Mouse (Mus musculus) forebrain, embryonic 12.5 days (tissue): ENCODE data around the gene Rnf150. TPM values are rescaled to one million over a fixed set of nuclear protein-coding genes. Genes with fewer than 3 reads are reported as not detected.

Experiments used
- ATAC-seq: fragments of 200-750 bp; cut with Nextera tagmentation; 2 replicates; pipeline ENCODE4 v1.8.0; 2017; ENCODE audit warnings: moderate TSS enrichment; ENCODE audit not compliant: low FRiP score
- H3K27ac ChIP-seq: fragments of 300-500 bp; sonication (generic); 2 replicates; pipeline ENCODE4 v1.5.1; 2016; ENCODE audit warnings: mild to moderate bottlenecking
- H3K27me3 ChIP-seq: fragments of 300-500 bp; sonication (generic); 2 replicates; pipeline ENCODE4 v1.6.1; 2016; ENCODE audit warnings: mild to moderate bottlenecking
- H3K36me3 ChIP-seq: fragments of 300-500 bp; sonication (generic); replicated peaks from 2 replicates; pipeline ENCODE4 v1.6.1; 2016; ENCODE audit warnings: mild to moderate bottlenecking
- H3K4me1 ChIP-seq: fragments of 300-500 bp; sonication (generic); 2 replicates; pipeline ENCODE4 v1.6.1; 2016
- H3K4me2 ChIP-seq: fragments of 300-500 bp; sonication (generic); 2 replicates; pipeline ENCODE4 v1.6.1; 2016; ENCODE audit warnings: mild to moderate bottlenecking, moderate library complexity
- H3K4me3 ChIP-seq: fragments of 300-500 bp; sonication (generic); replicated peaks from 2 replicates; pipeline ENCODE4 v1.5.1; 2016; ENCODE audit warnings: mild to moderate bottlenecking
- H3K9ac ChIP-seq: fragments of 300-500 bp; sonication (generic); 2 replicates; pipeline ENCODE4 v1.6.1; 2016; ENCODE audit warnings: mild to moderate bottlenecking
- H3K9me3 ChIP-seq: fragments of 300-500 bp; sonication (generic); 2 replicates; pipeline ENCODE4 v1.6.1; 2016
- WGBS: fragments of 180-500 bp; shearing (Covaris S2); methylation state at CpG from one replicate; pipeline ENCODE4 v1.1.7; 2016; 5-methylcytosine and 5-hydroxymethylcytosine counted together
- polyA plus RNA-seq: library from polyadenylated mRNA; unstranded; fragments of >200 nt; fragmentation: Nextera tagmentation; extraction: Ambion mirVana; gene quantifications from 2 replicates; pipeline ENCODE4 v1.2.1, GENCODE M21; 2016

The Rnf150 gene
- polyA plus RNA-seq, 1 experiment from 2014 or later: 1.9 TPM

GRCm38 (mm10) chr8:82959980-82960610, 96.9 kb downstream of the Rnf150 start:
- Histone ChIP-seq H3K4me2 (no peak overlapping the region), H3K4me3 (no peak overlapping the region), H3K4me1 (peaks cover 3% of the 10 kb centered on the region; the same call in 1 of the 2 replicates), H3K9me3 (no peaks in the 10 kb centered on the region), H3K36me3 (no peaks in the 10 kb centered on the region), H3K9ac (no peak overlapping the region), H3K27me3 (no peaks in the 10 kb centered on the region), H3K27ac (no peak overlapping the region)
- 88% methylated on average over 2 of the region's 2 CpGs for WGBS
- no peak for ATAC-seq

- ATAC-seq: no peak
- Histone ChIP-seq H3K27me3 (no peaks in the 10 kb centered on the region), H3K27ac (no peak overlapping the region), H3K4me2 (no peak overlapping the region), H3K36me3 (no peaks in the 10 kb centered on the region), H3K4me1 (peaks cover 9% of the 10 kb centered on the region; the same call in 1 of the 2 replicates), H3K4me3 (no peak overlapping the region), H3K9me3 (no peaks in the 10 kb centered on the region), H3K9ac (no peak overlapping the region)
- WGBS: 83% methylated on average over 2 of the region's 2 CpGs
These were observed 101.4 kb downstream of the Rnf150 start for GRCm38 (mm10) chr8:82964537-82964936.

GRCm38 (mm10) chr8:82967879-82968678, 104.9 kb downstream of the Rnf150 start:
- H3K27me3 ChIP-seq: no peaks in the 10 kb centered on the region
- H3K4me3 ChIP-seq: no peak overlapping the region
- 76% methylated on average over 8 of the region's 8 CpGs for WGBS
- peaks cover 14% of the 10 kb centered on the region; the same call in 1 of the 2 replicates for H3K4me1 ChIP-seq
- H3K27ac ChIP-seq: no peak overlapping the region
- H3K36me3 ChIP-seq: no peaks in the 10 kb centered on the region
- H3K9ac ChIP-seq: no peak overlapping the region
- ATAC-seq: no peak
- no peak overlapping the region for H3K4me2 ChIP-seq
- H3K9me3 ChIP-seq: no peaks in the 10 kb centered on the region

GRCm38 (mm10) chr8:82969967-82970366, 106.8 kb downstream of the Rnf150 start:
- Histone ChIP-seq H3K27me3 (no peaks in the 10 kb centered on the region), H3K4me1 (peaks cover 19% of the 10 kb centered on the region; the same call in 1 of the 2 replicates), H3K4me2 (no peak overlapping the region), H3K9me3 (no peaks in the 10 kb centered on the region), H3K36me3 (no peaks in the 10 kb centered on the region), H3K27ac (no peak overlapping the region), H3K9ac (no peak overlapping the region), H3K4me3 (no peak overlapping the region)
- peak; percentile 57; the same call in 1 of the 2 replicates for ATAC-seq
- WGBS: 35% methylated on average over 3 of the region's 3 CpGs

- WGBS: 78% methylated on average over 3 of the region's 3 CpGs
- no peak overlapping the region for H3K27ac ChIP-seq
- no peaks in the 10 kb centered on the region for H3K36me3 ChIP-seq
- no peaks in the 10 kb centered on the region for H3K27me3 ChIP-seq
- peaks cover 18% of the 10 kb centered on the region; the same call in 1 of the 2 replicates for H3K4me1 ChIP-seq
- no peak overlapping the region for H3K9ac ChIP-seq
- no peak overlapping the region for H3K4me3 ChIP-seq
- no peaks in the 10 kb centered on the region for H3K9me3 ChIP-seq
- no peak overlapping the region for H3K4me2 ChIP-seq
- no peak for ATAC-seq
These were observed 109.7 kb downstream of the Rnf150 start for GRCm38 (mm10) chr8:82972812-82973211.

- Histone ChIP-seq H3K4me2 (no peak overlapping the region), H3K4me3 (no peak overlapping the region), H3K27me3 (no peaks in the 10 kb centered on the region), H3K4me1 (peaks cover 13% of the 10 kb centered on the region; the same call in 1 of the 2 replicates), H3K27ac (no peak overlapping the region), H3K9ac (no peak overlapping the region), H3K9me3 (no peaks in the 10 kb centered on the region), H3K36me3 (no peaks in the 10 kb centered on the region)
- ATAC-seq: no peak
- WGBS: 56% methylated on average over 4 of the region's 4 CpGs
These were observed 110.2 kb downstream of the Rnf150 start for GRCm38 (mm10) chr8:82973331-82973730.

- 91% methylated on average over 4 of the region's 4 CpGs for WGBS
- Histone ChIP-seq H3K27me3 (no peaks in the 10 kb centered on the region), H3K27ac (no peak overlapping the region), H3K4me1 (no peaks in the 10 kb centered on the region), H3K9me3 (no peaks in the 10 kb centered on the region), H3K4me2 (no peak overlapping the region), H3K9ac (no peak overlapping the region), H3K4me3 (no peak overlapping the region), H3K36me3 (no peaks in the 10 kb centered on the region)
- ATAC-seq: no peak
These were observed 118.2 kb downstream of the Rnf150 start for GRCm38 (mm10) chr8:82981244-82981855.

- Histone ChIP-seq H3K36me3 (no peaks in the 10 kb centered on the region), H3K4me2 (no peak overlapping the region), H3K27me3 (no peaks in the 10 kb centered on the region), H3K9me3 (no peaks in the 10 kb centered on the region), H3K4me3 (no peak overlapping the region), H3K27ac (no peak overlapping the region), H3K4me1 (no peaks in the 10 kb centered on the region), H3K9ac (no peak overlapping the region)
- WGBS: 56% methylated on average over 1 of the region's 1 CpGs
- ATAC-seq: no peak
These were observed 119.7 kb downstream of the Rnf150 start for GRCm38 (mm10) chr8:82982873-82983272.

GRCm38 (mm10) chr8:82983301-82983700, 120.1 kb downstream of the Rnf150 start:
- Histone ChIP-seq H3K4me3 (no peak overlapping the region), H3K27me3 (no peaks in the 10 kb centered on the region), H3K27ac (no peak overlapping the region), H3K4me1 (no peaks in the 10 kb centered on the region), H3K9ac (no peak overlapping the region), H3K9me3 (no peaks in the 10 kb centered on the region), H3K36me3 (no peaks in the 10 kb centered on the region), H3K4me2 (no peak overlapping the region)
- 94% methylated on average over 5 of the region's 5 CpGs for WGBS
- ATAC-seq: no peak

- H3K27me3 ChIP-seq: no peaks in the 10 kb centered on the region
- WGBS: 73% methylated on average over 4 of the region's 4 CpGs
- H3K4me2 ChIP-seq: no peak overlapping the region
- no peak for ATAC-seq
- H3K4me3 ChIP-seq: no peak overlapping the region
- H3K9ac ChIP-seq: no peak overlapping the region
- no peaks in the 10 kb centered on the region for H3K9me3 ChIP-seq
- H3K36me3 ChIP-seq: no peaks in the 10 kb centered on the region
- no peaks in the 10 kb centered on the region for H3K4me1 ChIP-seq
- no peak overlapping the region for H3K27ac ChIP-seq
These were observed 128.9 kb downstream of the Rnf150 start for GRCm38 (mm10) chr8:82992093-82992492.

GRCm38 (mm10) chr8:82995727-82996438, 132.7 kb downstream of the Rnf150 start:
- Histone ChIP-seq H3K27me3 (no peaks in the 10 kb centered on the region), H3K36me3 (no peaks in the 10 kb centered on the region)
- 70% methylated on average over 3 of the region's 3 CpGs for WGBS

GRCm38 (mm10) chr8:82996843-82997242, 133.7 kb downstream of the Rnf150 start:
- WGBS: 84% methylated on average over 3 of the region's 3 CpGs
- no peak for ATAC-seq
- no peak overlapping the region for H3K27ac ChIP-seq
- H3K9ac ChIP-seq: no peak overlapping the region
- H3K9me3 ChIP-seq: no peaks in the 10 kb centered on the region
- H3K4me2 ChIP-seq: no peak overlapping the region
- H3K4me1 ChIP-seq: no peaks in the 10 kb centered on the region
- no peaks in the 10 kb centered on the region for H3K36me3 ChIP-seq
- no peak overlapping the region for H3K4me3 ChIP-seq
- H3K27me3 ChIP-seq: no peaks in the 10 kb centered on the region

More at GRCm38 (mm10) chr8:82995727-82996438, 132.7 kb downstream of the Rnf150 start:
- no peak overlapping the region for H3K4me3 ChIP-seq
- H3K9me3 ChIP-seq: no peaks in the 10 kb centered on the region
- H3K4me1 ChIP-seq: no peaks in the 10 kb centered on the region
- no peak overlapping the region for H3K4me2 ChIP-seq
- no peak overlapping the region for H3K9ac ChIP-seq
- ATAC-seq: no peak
- H3K27ac ChIP-seq: no peak overlapping the region
